In the genomic region with DNA sequence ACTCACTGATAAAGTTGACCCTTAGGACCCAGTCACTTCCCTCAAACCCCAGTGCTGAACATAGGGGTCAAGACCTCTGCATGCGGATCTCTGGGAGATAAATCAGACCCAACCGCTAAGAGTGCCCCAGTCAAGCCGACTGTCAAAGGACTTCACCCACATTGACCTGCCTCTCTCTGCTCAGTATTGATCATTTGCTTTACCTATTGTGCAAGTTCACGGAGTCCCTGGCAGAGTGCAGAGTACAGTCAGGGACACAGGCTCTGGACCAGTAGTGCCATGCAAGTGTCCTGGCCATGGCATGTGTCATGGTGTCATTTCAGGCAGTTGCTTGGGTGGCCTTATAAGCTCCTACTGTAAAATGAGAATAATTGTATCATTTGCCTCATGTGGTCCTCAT, we compare ENCODE assay signal across 26 mouse cellular contexts.
DNase-seq lines count a peak whose midpoint lies in the region; ATAC-seq and TF ChIP-seq lines count a peak whose summit lies in the region.
"Had no signal": no experiment of that assay in that cellular context is flagged by ENCODE, and none has a peak within 500 bp of the region (broad histone marks: within the 10 kb centered on the region; RNA-seq: fewer than 3 reads in every experiment).

No protein-coding gene starts in this region.

- no peaks in the 10 kb centered on the region for H3K9me3 ChIP-seq in liver, embryonic 11.5 days (ENCODE audit: control insufficient read depth, low read length)
- no peaks in the 10 kb centered on the region for H3K9me3 ChIP-seq in liver, embryonic 14.5 days (ENCODE audit: control insufficient read depth, low read length)
- H3K9me3 ChIP-seq in liver, postnatal 0 days (ENCODE audit: low read length), result no peaks in the 10 kb centered on the region
- H3K9me3 ChIP-seq: heart, embryonic 10.5 days; heart, embryonic 13.5 days; hindbrain, embryonic 12.5 days; hindbrain, embryonic 15.5 days had no signal

- H3K4me3 ChIP-seq in liver, embryonic 11.5 days (ENCODE audit: low read depth, low read length), result no peak overlapping the region
- H3K4me3 ChIP-seq in liver, embryonic 14.5 days (ENCODE audit: insufficient read depth in 1 of 2, low read depth in 2 of 2, low read length in 2 of 2), result no peak overlapping the region
- no peak overlapping the region for H3K4me3 ChIP-seq in liver, postnatal 0 days (ENCODE audit: low read depth, low read length)
- H3K4me3 ChIP-seq: forebrain, embryonic 10.5 days; heart, adult 2 months; heart, embryonic 10.5 days; heart, embryonic 13.5 days; hindbrain, embryonic 12.5 days; hindbrain, embryonic 15.5 days had no signal

- 72% methylated on average over 4 of the region's 4 CpGs for WGBS in liver, embryonic 11.5 days
- whole genome bisulfite sequencing in liver, embryonic 14.5 days (ENCODE audit: insufficient replicate concordance), result 59% methylated on average over 4 of the region's 4 CpGs
- 62% methylated on average over 4 of the region's 4 CpGs for WGBS in liver, postnatal 0 days (ENCODE audit: insufficient replicate concordance)

- peak; percentile 9 for DNase-seq in adrenal gland, adult 2 months
- DNase-seq in adrenal gland, postnatal 4 days (ENCODE audit: low spot score in 2 of 2), result no peak
- no peak for DNase-seq in liver, embryonic 11.5 days (ENCODE audit: low spot score)
- DNase-seq in liver, embryonic 14.5 days (ENCODE audit: low read depth in 3 of 3, low spot score in 3 of 3), result peak in 2 of 3 experiments; percentile 20 to 24
- peak; percentile 46 for DNase-seq in liver, postnatal 0 days
- no peak for DNase-seq in cerebellum, adult 11 months
- no peak for DNase-seq in thymus, postnatal 14 days
- DNase-seq in frontal cortex, postnatal 36 days (ENCODE audit: low spot score in 2 of 2), result no peak
- DNase-seq: adrenal gland, postnatal 10 days; adrenal gland, postnatal 36 days; cerebellum, adult 11-12 months; cerebellum, adult 8-10 months; cerebellum, postnatal 10 days; cerebellum, postnatal 36 days; embryo, embryonic 11 days; gastrocnemius, postnatal 25 days; heart, adult 2 months; heart, postnatal 14 days had no signal

- no peak overlapping the region for H3K9ac ChIP-seq in liver, embryonic 11.5 days (ENCODE audit: low read depth, low read length)
- no peak overlapping the region for H3K9ac ChIP-seq in liver, embryonic 14.5 days (replicated peaks)
- H3K9ac ChIP-seq in liver, postnatal 0 days (replicated peaks), result no peak overlapping the region
- H3K9ac ChIP-seq: forebrain, postnatal 0 days; heart, embryonic 13.5 days; hindbrain, embryonic 12.5 days; hindbrain, embryonic 15.5 days had no signal

- H3K27me3 ChIP-seq in liver, embryonic 11.5 days (replicated peaks; ENCODE audit: control insufficient read depth, insufficient read depth, low read length), result no peaks in the 10 kb centered on the region
- H3K27me3 ChIP-seq in liver, embryonic 14.5 days (ENCODE audit: control insufficient read depth, insufficient read depth, low read length), result no peaks in the 10 kb centered on the region
- no peaks in the 10 kb centered on the region for H3K27me3 ChIP-seq in liver, postnatal 0 days (ENCODE audit: insufficient read depth, low read length)
- H3K27me3 ChIP-seq: heart, embryonic 13.5 days; hindbrain, embryonic 12.5 days; hindbrain, embryonic 15.5 days had no signal

- no peak overlapping the region for H3K4me2 ChIP-seq in liver, embryonic 11.5 days
- no peak overlapping the region for H3K4me2 ChIP-seq in liver, embryonic 14.5 days (ENCODE audit: low read depth)
- H3K4me2 ChIP-seq in liver, postnatal 0 days (ENCODE audit: low read depth, low read length), result no peak overlapping the region
- H3K4me2 ChIP-seq: heart, embryonic 13.5 days; hindbrain, embryonic 12.5 days; hindbrain, embryonic 15.5 days had no signal

- H3K36me3 ChIP-seq in liver, embryonic 11.5 days (ENCODE audit: control insufficient read depth, insufficient read depth, low read length), result no peaks in the 10 kb centered on the region
- H3K36me3 ChIP-seq in liver, embryonic 14.5 days (replicated peaks; ENCODE audit: control insufficient read depth, insufficient read depth, low read depth), result no peaks in the 10 kb centered on the region
- no peaks in the 10 kb centered on the region for H3K36me3 ChIP-seq in liver, postnatal 0 days (replicated peaks; ENCODE audit: insufficient read depth, low read length)
- H3K36me3 ChIP-seq: forebrain, embryonic 10.5 days; heart, embryonic 10.5 days; heart, embryonic 13.5 days; hindbrain, embryonic 12.5 days; hindbrain, embryonic 15.5 days had no signal

- no peak for TF ChIP-seq EP300 in liver, embryonic 14.5 days (IDR thresholded peaks at IDR 0.05; ENCODE audit: low read depth)
- TF ChIP-seq EP300 in liver, postnatal 0 days (IDR thresholded peaks at IDR 0.05; ENCODE audit: low read depth), result peak; percentile 59; the same call in 1 of the 2 replicates

- H3K4me1 ChIP-seq in liver, embryonic 11.5 days (replicated peaks; ENCODE audit: control insufficient read depth, insufficient read depth, low read length), result no peaks in the 10 kb centered on the region
- peaks cover 0 to 2% of the 10 kb centered on the region in 2 experiments; a peak in 1 of 4 replicates for H3K4me1 ChIP-seq in liver, embryonic 14.5 days (replicated peaks; ENCODE audit: control insufficient read depth in 2 of 2, insufficient read depth in 2 of 2, low read length in 1 of 2)
- no peaks in the 10 kb centered on the region for H3K4me1 ChIP-seq in liver, postnatal 0 days (ENCODE audit: insufficient read depth)
- H3K4me1 ChIP-seq: forebrain, embryonic 10.5 days; heart, embryonic 10.5 days; heart, embryonic 13.5 days; hindbrain, embryonic 12.5 days; hindbrain, embryonic 15.5 days had no signal

- no peak overlapping the region for H3K27ac ChIP-seq in liver, embryonic 11.5 days (ENCODE audit: low read depth, low read length)
- H3K27ac ChIP-seq in liver, embryonic 14.5 days, result no peak overlapping the region
- H3K27ac ChIP-seq in liver, postnatal 0 days (ENCODE audit: low read depth), result no peak overlapping the region
- H3K27ac ChIP-seq: forebrain, embryonic 10.5 days; heart, adult 2 months; heart, embryonic 10.5 days; heart, embryonic 13.5 days; hindbrain, embryonic 12.5 days; hindbrain, embryonic 15.5 days had no signal

- ATAC-seq in liver, embryonic 11.5 days (replicated peaks; ENCODE audit: low FRiP score), result peak; percentile 77
- ATAC-seq in liver, embryonic 14.5 days (ENCODE audit: insufficient read depth), result peak; percentile 84
- ATAC-seq in liver, postnatal 0 days, result peak; percentile 100
- ATAC-seq: activated CD4-positive, CD25-positive, alpha-beta regulatory T cell, adult 4 months; forebrain, embryonic 14.5 days had no signal

- no peak for TF ChIP-seq CTCF in liver, embryonic 14.5 days (IDR thresholded peaks at IDR 0.05; ENCODE audit: low read depth)
- TF ChIP-seq CTCF in liver, postnatal 0 days (IDR thresholded peaks at IDR 0.05; ENCODE audit: low read depth), result no peak

Comparison
In these comparisons a context has a peak if more than half of its experiments do, and no peak if none do; other contexts are left out.
1. DNase-seq: peak in adrenal gland, adult 2 months (single experiment), liver, embryonic 14.5 days (2 of 3) and liver, postnatal 0 days (single experiment); none in adrenal gland, postnatal 4 days (0 of 2), liver, embryonic 11.5 days (single experiment), cerebellum, adult 11 months (single experiment), thymus, postnatal 14 days (single experiment) and frontal cortex, postnatal 36 days (0 of 2).
2. Peak in every context shown above with its lines, with median percentiles within 50 percentile points of each other: ATAC-seq.